Mouse (Mus musculus): ENCODE data around the gene Epha6.

Gene Epha6

DNA sequence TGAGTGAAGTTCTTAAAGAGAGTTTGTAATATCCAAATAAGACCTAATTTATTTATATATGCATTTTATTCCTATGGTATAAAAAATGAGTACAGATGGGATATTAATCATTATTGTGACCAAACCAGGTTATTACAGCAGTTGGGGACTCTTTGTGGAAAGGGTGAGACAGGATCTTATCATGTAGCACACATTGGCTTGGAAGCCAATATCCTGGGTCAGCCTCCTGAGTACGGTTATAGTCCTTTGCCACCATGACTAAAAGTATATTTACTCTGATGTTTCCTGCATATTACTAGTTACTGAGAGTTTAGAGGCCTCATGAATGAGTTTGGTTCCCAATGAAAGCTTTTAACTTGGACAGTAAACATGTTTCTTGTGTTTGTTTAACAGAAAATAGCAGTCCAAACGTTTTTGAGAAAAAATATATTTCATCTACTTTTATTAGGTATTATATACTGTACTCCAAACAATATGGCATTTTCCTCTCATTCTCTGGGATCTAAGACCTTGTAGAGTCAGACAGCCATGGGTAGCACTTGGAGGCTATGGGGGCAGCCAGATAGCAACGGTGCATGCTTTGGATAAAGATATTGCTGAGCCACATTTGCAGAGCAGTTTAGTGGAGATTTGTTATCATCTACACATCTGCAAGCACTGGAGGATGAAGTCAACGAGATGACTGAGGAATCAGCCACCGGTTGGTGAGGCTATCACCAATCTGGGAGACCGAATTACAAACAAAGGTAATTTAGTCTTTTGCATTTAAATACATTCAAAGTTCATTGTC is 340.4 kb downstream of the Epha6 start:
- no peak for DNase-seq (ENCODE audit: low spot score)

DNA sequence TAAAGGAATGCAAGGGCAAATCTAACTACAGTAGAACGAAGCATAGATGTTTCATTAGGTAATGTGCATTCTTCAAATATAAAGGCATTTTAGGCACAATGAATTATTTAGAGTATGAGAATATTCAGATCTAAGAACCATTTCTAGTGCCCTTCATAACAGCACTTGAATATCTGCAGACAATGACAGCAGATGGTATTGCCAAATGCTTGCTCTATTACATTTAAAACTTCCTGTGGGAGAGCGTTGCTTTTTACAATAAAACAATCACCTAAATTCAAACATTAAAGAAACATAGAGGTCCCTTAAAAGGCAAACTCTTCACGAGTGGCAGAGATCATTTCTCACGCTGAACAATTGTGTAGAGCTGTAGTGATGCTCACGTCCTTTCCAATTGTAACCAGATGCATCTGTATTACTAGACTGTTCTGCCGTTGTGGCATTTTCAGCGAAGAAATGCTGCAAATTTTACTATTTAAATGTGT is 347.1 kb downstream of the Epha6 start:
- no peak for DNase-seq (ENCODE audit: low spot score)

- DNase-seq (ENCODE audit: low spot score), result no peak
Observed at GRCm38 (mm10) chr16:60257623-60258022, 347.7 kb downstream of the Epha6 start.

DNA sequence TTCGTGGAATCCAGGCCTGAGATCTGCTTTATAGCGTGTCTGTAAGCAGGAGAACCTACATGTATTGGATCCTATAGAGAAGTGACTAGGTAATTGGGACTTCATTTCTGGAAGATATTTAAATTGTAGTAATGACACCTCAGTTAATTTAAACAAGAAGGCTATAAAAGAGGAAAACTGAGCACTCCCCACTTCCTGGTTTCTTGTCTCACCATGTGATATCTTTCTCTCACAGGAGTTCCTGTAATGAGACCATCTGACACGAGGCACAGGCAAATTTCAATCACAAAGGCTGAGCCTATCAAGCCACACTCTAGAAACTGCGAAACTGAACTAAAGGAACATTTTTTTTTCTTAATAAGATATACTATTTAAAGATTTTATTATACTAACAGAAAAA is 348.3 kb downstream of the Epha6 start:
- DNase-seq (ENCODE audit: low spot score), result no peak

- DNase-seq (ENCODE audit: low spot score), result no peak
Observed at GRCm38 (mm10) chr16:60239356-60240190, 365.8 kb downstream of the Epha6 start.

DNA sequence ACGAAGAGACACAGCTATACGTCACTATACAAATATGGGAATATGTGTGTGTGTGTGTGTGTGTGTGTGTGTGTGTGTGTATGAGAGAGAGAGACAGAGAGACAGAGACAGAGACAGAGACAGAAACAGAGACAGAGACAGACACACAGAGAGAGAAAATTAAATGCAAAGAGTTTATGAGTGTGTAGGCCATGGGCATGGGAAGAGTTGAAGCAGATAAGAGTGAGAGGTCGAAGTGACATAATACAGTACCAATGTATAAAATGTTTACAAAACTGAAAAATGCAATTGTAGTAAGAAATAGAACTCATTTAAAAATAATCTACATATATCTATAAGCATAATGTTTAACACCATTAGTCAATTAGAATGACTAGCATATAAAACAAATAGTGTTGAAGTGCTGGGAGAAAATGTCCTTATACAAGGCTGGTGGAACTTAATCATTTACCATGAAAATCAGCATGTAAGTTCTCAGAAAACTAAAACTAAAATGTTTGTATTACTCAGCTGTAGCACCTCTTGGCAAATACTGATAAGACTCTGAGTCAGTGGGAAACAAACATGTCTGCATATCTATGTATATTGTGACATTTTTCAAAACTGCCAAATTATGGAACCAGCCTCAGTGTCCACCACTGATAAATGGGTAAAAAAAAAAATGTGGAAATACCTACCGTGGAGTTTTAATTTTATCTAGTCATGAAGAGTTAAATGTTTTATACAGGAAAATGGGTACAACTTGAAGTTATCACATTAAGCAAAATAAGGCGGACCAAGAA is 371.2 kb downstream of the Epha6 start:
- DNase-seq (ENCODE audit: low spot score), result no peak

DNA sequence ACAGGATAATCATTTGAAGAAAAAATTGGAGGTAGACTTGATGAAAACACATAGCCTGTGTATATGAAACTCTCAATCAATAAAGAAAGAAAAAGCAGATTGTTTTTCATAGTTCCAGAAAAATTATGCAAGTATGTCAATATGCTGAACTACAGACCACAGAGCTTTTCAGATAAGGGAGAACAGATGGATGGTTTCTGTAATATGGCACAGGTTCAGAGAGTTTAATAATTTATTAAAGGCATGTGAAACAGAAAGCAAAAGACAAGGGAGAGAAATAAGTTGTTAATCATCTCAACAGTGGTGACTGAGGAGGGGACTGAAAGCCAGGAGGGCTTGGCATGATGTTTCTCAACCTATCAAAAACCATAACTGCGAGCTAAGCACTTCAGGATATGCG is 372.3 kb downstream of the Epha6 start:
- no peak for DNase-seq (ENCODE audit: low spot score)

DNA sequence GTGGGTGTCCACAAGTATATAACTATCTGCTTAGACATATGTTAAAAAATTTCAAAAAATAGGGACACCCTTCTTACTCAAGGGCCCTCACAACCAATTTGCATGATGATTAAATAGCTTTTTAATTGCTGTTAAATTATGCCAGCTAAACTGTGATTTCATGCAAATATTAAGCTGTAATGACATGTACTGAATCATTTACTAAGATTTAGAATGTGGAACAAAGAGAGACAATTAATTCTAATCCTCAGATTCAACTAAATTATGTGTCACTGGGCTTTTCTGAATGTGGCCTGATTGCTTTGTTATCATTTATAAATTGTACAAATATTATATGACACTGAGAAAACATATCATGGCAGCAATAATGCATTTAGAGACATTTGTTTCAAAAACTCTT is 396.2 kb downstream of the Epha6 start:
- no peak for DNase-seq (ENCODE audit: low spot score)

DNA sequence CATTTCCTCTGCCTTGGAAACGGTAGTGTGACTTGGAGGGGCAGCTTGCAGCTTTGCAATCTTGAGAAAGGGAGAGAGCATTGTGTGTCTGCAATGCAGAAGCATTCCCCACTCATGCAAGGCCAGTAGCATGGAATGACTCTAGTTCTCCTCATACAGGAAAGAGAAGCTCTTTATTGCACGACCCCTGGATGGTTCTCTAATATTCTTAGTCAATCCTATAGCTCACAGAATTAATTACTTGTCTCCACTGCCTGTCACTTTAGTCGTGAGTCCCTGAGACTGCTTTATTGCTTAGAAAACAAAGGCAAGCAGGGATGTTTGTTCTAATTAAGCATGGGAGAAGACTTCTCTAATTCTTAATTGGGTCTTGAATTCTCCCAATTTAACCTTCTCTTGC is 429.8 kb downstream of the Epha6 start:
- DNase-seq (ENCODE audit: low spot score), result no peak

- no peak for DNase-seq (ENCODE audit: low spot score)
Observed at GRCm38 (mm10) chr16:60152439-60152838, 452.9 kb downstream of the Epha6 start.

DNA sequence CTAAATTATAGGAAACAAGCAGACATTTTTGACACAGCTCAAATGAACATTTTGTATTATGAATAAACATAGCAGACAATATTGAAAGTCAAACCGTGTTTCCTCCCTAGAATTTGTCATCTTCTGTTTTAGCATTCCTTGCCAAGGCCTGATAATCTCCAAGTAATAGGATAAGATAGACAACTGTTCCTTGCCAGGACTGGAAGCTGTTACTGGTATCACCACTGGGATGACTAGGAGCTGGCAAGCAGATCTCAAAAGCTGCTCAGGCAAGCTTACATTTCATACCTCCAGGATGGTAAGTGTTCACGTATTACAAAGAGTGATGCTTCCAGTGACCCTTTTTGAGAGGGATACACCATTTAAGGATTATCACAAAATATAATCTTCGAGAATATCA is 461.0 kb downstream of the Epha6 start:
- no peak for DNase-seq (ENCODE audit: low spot score)

DNA sequence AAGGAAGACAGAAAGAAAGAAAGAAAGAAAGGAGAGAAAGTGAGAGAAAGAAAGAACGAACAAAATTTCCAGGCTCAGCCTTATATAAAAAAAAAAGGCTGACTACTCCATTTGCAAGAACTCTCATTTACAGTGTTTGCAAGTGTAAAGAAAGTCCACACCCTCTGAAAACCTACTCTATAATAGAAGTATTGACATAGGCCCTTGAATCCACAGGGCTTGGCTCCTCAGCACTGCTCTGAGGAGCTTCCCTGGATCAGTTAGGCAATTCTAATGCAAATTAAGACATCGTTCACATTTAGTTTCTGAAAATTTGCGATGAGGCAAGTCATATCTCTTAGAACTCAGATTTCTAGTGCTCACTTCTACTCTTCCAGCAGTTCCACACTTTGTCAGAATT is 483.9 kb downstream of the Epha6 start:
- no peak for DNase-seq (ENCODE audit: low spot score)

DNA sequence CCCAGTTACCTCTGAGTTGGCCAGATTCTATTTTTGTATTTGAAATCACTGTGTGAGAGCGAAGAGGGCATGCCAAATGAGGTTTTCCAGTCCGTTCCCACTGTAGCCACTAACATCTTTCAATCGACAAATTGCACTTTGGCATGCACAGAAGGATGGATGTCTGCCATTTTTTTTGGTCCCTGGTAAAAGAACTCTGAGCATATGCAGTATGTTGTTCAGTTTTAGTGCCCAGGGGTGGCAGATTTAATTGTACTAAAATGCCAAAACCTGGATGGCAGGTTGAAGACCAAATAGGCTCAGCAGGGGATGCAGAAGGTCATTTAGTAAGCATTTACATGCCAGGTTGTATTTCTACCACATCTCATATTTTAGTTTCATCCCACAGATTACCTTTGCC is 503.1 kb downstream of the Epha6 start:
- no peak for DNase-seq (ENCODE audit: low spot score)

DNA sequence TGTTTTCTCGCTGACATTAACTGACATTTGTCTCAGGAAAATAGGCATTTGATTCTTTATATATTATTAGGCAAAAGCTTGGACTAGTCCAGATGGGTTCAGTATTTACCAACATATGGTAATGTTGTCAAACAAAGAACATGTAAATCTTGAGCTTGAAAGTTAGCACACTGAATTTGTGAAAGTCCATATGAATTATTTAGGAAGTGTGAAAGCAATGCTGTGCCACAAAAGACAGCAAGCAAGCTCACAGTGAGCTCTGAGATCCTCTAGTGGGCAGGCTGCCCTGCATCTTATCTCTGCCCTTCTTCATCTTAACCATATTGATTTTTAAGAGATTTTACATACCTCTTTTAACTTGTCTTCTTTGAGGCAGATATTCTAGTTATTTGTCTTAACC is 510.0 kb downstream of the Epha6 start:
- no peak for DNase-seq (ENCODE audit: low spot score)

DNA sequence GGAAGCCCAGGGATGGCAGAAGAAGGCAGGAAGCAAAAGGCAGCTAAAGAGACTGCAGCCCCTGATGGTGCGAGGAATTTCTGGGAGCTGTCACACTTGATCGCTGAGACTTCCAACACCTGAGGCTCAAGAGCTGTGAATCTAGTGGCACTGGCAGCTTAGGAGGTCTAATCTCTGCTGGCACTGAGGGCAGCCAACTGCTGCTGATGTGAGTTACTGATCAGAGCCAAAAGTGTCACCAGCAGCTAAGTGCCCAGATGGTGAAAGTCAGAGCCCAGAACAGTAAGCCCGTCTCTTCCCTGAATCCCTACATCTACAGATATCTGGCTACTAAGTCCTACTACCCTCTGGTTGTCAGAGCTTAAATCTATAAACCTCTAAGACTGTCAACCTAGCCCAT is 518.4 kb downstream of the Epha6 start:
- DNase-seq (ENCODE audit: low spot score), result no peak

GRCm38 (mm10) chr16:60070457-60071112 is 534.7 kb downstream of the Epha6 start:
- no peak for DNase-seq (ENCODE audit: low spot score)

DNA sequence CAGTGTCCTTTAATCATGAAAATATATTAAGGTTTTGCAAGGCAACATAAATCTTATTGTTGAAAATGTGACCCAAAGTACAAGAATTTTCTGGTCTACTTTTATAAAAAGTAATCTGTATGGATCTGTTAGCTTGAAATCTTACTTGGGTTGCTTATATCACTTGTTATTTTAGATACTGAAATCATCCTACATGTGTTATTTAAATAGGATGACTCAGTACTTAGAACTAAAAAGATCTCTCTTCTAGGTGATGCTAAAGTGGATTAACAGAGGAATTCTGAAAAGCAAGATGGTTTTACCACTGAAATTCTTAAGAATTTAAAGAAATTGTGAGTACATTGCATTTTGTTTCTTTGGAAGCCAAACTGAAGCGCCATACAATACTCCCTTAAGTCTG is 561.5 kb downstream of the Epha6 start:
- no peak for DNase-seq (ENCODE audit: low spot score)

DNA sequence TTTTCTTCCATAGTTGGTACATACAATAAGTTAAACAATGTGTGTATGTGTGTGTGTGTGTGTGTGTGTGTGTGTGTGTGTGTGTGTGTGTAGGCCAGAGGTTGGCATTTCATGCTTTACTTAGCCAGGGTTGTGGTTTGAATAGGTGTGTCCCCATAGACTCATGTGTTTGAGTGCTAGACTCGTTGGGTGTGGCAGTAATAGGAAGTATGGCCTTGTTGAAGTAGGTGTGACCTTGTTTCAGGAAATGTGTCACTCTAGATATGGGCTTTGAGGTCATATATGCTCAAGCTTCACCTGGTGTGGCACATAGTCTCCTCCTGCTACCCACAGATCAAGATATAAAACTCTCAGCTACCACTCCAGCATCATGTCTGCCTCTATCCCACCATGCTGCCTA is 577.0 kb downstream of the Epha6 start:
- no peak for DNase-seq (ENCODE audit: low spot score)

DNA sequence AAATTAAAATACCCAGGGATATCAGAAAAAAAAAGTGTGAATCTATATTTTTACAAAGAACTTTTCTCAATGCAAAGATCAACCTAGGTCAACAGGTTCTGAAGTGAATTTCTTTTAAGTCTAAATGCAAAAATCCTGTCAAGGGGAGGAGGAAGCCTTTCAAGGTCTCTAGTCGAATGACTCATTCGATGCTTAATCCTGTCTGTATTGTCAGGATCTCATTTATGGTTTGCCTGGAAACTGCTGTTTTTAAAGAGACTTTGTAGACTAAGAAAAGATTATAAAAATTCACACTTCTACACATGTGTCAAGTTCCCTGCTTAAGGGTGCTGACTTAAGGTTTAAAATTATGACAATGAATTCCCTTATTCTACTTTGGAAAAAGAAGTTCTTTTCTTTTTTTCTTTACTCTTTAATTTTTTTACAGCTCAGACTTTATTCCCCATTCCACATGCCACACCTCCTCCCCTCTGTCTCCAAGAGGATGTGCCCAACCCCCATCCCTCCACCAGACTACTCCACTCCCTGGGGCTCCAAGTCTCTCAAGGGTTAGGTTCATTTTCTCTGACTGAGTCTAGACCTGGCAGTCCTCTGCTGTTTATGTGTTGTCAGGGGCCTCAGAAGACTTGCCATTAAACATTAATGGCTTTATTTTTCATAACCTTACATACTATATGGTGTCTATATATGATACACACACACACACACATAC is 598.3 kb downstream of the Epha6 start:
- no peak for DNase-seq (ENCODE audit: low spot score)

DNA sequence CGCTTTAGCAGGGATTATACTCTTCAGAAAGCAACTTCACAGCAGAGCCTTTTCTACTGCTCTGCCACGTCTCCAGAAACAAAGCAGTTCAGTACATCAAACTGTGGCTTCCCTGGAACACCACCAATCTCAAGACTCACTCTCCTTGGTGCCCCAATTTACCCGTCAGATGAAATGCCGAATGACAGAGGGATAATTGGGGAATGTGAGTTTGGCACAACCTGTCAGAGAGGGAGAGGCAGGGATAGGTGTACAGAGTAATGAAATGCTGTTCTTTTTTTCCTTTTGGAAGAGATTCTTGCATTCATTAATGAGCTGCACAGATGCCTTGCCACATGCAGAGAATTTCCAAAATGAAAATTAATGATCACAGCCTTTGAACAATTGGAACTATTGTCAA is 635.5 kb downstream of the Epha6 start:
- no peak for DNase-seq (ENCODE audit: low spot score)

GRCm38 (mm10) chr16:59955731-59956130 is 649.6 kb downstream of the Epha6 start:
- DNase-seq (ENCODE audit: low spot score), result no peak

Measured in urinary bladder, postnatal 14 days (tissue).